Mouse (Mus musculus) right cerebral cortex, adult 2 months (tissue): Measurements from ENCODE around the gene Triap1.
"Not testable (repeated sequence)": the region's sequence is repeated elsewhere in the genome, so short reads cannot be mapped to it uniquely, and the experiment has no call there.

ENCODE experiments used
- DNase-seq, 2 experiments: peaks; one replicate each; pipeline ENCODE4 v3.0.0; 2021 to 2022; ENCODE audit warnings: low spot score in 2 of 2

Triap1 gene

DNA sequence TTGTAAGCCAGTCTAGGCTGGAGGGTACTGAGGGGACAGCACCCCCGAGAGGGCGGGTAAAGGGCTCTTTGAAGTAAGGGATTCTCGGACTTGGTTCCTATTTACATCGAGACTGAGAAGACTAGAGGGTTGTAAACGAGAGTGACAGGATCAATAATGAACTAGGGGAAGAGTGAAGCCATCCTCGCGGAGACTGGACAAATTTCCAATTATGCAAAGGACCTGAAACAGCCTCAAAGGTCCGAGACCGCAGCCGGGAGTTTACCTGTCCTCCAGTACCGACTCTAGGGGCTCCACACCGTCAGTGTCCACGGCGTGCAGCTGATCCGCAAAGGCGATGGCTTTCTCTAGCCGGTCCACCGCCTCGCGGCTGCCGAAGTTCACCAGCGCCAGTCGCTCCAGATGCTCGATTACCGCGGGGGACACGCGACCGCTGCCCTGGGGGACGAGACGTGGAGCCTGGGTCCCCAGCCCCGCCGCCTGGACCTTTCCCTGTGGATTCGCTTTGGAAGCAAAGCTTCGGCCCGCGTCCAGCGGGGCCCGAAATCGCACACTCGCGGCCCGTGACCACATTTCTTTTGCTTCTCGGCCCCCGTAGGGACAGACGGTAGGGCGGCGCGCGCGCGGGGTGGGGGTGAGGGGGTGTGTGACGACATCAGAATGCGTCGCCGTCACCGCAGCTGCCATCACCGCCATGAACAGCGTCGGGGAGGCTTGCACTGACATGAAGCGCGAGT lies at the start of gene Triap1, which contains the start of gene Gatc:
Triap1 (plus strand) TSS at position 649 of the 737 bp plus-strand sequence.
Gatc (minus strand) TSS at position 602 of the 737 bp plus-strand sequence.
- peak; percentile 88 to 91 for DNase-seq

DNA sequence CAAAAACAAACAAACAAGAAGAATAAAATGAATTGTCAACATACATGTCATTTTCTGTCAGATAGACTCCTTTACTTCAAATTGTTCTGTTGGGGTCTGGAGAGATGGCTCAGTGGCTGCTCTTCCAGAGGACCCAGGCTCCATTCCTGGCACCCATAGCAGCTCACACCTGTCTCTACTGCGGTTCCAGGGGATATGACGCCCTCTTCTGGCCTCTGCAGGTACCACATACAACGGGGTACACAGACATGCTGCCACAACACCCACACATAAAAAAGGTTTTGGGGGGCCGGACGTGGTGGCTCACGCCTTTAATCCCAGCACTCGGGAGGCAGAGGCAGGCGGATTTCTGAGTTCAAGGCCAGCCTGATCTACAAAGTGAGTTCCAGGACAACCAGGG lies 46.9 kb upstream of the Triap1 start:
- DNase-seq, result no peak

- no peak for DNase-seq
Measured at GRCm38 (mm10) chr5:115296347-115296746, 44.7 kb upstream of the Triap1 start.

- peak; percentile 55 to 61 for DNase-seq
Measured at GRCm38 (mm10) chr5:115300035-115300744, 40.8 kb upstream of the Triap1 start.

DNA sequence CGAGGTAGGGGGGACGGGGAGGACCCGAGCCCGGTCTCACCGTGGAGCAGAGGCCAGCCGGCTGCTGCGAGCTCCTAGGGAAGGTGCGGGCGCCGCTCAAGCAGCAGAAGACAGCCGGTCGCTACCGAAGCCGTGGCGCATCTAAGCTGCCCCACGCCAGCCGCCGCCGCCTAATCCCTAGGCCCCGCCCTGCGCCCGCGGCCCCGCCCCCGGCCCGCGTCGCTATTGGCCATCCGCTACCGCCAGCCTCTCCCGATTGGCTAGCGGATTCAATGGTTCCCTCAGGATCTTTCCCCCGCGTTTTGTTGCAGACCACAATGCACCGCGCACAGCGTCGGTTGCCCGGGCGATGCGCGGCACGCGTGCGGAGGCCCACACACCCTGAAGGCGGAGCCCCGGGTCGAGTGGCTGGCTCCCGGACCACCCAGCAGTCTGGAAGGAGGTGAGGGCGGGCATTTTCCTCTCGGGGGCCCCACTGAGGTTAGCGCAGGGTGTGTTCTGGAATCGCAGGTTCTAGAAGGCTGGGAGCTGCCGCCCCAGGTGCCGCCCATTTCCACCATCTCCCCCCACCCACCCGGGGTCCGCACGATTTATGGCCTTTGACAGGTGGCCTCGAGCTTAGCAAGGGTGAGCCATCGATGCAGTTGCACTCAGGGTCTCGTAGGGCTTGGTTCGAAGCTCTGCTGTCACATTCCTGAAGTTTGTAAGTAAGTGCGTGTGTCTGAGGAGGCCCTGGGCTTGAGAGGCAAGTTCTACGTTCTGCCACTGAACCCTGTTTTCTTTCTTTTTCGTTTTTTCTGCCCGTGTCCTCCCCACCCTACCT lies 40.0 kb upstream of the Triap1 start, which contains the start of gene Dynll1:
Dynll1 (minus strand) TSS at position 208 of the 823 bp plus-strand sequence.
- peak; percentile 100 for DNase-seq

DNA sequence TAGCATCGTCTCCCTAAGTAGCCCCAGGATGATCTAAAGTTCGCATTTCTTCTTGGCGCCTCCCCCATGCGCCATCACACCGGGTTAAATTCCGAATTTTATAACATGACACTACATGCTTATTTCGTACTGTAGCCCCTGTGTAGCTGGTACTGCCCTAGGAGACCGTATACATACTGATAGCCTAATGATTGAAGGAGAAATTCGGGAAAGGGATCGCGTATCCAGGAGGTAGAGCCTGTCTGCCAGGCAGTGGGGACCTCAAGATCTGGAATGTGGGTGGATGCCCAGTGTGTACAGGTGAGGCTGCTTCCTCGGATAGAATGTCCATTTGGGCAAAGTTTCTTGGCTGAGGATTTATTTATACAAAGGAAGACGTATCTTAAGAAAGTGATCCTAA lies 39.4 kb upstream of the Triap1 start:
- DNase-seq, result peak in 1 of 2 experiments; percentile 34

- DNase-seq, result not testable (repeated sequence)
Measured at GRCm38 (mm10) chr5:115302190-115302589, 38.8 kb upstream of the Triap1 start.

- no peak for DNase-seq
Measured at GRCm38 (mm10) chr5:115312354-115312753, 28.7 kb upstream of the Triap1 start.

GRCm38 (mm10) chr5:115312816-115313667 lies 28.0 kb upstream of the Triap1 start:
- no peak for DNase-seq

DNA sequence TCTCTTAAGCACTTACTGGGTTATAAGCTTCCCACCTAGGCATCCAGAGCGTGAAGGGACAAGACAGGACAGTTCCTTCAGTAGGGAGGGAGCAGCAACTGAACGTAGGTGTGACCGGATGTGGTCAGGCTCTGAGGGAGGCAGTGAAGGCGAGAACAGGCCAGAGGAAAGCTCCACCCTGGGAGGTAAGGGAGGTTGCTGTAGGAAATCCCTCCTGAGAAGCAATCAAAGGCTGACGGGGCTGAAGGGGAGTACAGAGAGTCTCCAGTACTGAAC lies 27.4 kb upstream of the Triap1 start:
- no peak for DNase-seq

DNA sequence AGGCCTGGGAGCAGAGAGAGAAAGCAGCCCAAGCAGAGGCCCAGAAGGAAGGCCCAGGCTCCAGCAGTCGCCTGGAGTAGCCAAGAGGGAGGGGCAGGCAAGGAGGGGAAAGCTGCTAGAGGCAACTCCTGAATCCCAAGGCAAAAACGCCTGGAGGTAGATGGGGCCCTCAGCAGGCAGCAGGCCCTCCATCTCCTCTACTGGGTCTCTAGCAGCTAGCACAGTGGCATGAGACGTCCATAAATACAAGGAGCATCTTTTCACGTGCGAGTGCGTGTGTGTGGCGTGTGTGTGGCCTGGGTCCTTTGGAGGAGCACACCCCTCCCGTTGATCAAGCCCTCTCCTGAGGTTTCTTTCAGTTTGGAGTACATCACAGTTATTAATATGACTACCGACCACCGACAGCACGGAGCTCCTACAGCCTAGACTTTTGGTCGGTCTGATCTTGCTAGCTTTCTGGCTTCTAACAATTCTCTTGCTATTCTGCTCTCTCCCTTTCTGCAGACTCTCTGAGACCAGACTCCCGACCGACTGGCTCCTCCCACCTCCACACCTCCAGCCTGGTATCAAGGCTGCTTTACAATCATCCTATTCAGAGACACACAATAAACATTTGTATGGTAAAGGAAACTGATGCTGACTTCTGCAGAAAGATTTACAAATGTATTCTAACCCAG lies 23.9 kb upstream of the Triap1 start:
- no peak for DNase-seq

DNA sequence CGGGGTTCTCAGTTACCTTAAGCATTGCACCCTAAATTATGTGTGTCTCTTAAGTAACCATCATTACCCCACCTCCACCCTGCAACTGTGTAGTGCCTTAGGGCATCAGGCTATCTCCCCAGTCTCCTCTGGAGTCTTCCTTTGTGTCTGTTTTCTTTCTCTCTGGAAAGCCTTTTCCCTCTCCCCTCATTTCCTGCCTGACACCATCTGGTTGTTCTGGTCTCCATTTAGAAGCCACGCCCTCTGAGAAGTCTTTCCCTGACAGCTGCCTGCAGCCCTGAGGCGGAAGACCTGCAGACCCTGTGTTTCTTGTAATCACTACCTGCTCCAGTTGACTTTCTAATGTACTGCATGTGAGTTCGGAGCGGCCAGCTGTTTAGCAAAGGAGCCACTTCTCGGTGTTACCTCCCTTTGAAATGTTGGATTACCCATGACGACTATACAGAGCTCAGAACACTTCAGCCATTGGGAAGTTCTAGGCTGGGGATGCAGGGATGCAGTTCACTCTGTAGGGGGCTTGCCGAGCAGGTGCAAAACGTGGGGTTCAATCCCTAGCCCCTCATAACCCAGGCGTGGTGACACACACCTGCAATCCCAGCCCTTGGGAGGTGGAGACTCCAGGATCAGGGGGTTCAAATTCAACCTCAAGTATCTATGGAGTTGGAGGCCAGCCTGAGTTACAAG lies 23.2 kb upstream of the Triap1 start:
- no peak for DNase-seq

DNA sequence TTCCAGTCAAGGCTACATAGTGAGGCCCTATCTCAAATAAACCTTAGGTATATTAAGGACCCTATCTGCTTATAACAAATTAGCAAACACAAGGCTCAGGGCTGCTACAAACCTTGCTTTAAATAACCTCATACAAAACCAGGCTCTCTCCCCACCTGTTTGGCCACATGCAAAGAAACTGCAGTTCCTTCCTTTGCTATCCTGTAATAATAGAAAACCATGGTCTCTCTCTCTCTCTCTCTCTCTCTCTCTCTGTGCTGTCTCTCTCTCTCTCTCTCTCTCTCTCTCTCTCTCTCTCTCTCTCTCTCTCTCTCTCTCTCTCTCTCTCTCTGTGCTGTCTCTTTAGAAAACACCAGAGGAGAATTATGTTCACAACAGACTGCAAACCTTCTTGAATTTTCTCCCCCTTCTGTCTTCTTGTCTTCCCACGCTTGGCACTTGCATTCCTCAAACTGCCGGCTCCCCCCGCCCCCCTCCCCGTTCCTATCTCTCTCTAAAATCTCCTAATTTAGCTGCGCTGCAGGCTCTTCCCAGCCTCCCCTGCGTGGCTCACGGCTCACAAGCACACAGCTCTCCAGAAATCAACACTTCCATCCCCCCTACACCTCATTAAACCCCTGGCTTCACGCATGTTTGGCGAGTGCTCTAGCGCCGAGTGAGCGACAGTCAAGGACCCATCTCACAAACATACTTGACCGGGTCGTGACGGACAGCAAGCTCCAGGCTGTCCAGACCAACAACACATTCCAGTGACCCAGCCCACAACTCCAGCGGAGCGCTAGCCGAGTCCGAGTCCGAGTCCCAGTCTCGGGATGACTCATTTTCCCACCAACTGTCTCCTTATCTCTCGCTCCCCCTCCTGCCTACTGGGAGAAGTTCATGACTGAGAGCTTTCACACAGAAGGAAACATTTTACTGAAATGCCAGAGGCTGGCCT lies 21.8 kb upstream of the Triap1 start:
- peak; percentile 85 to 88 for DNase-seq

- no peak for DNase-seq
Measured at GRCm38 (mm10) chr5:115326256-115326831, 14.7 kb upstream of the Triap1 start.

DNA sequence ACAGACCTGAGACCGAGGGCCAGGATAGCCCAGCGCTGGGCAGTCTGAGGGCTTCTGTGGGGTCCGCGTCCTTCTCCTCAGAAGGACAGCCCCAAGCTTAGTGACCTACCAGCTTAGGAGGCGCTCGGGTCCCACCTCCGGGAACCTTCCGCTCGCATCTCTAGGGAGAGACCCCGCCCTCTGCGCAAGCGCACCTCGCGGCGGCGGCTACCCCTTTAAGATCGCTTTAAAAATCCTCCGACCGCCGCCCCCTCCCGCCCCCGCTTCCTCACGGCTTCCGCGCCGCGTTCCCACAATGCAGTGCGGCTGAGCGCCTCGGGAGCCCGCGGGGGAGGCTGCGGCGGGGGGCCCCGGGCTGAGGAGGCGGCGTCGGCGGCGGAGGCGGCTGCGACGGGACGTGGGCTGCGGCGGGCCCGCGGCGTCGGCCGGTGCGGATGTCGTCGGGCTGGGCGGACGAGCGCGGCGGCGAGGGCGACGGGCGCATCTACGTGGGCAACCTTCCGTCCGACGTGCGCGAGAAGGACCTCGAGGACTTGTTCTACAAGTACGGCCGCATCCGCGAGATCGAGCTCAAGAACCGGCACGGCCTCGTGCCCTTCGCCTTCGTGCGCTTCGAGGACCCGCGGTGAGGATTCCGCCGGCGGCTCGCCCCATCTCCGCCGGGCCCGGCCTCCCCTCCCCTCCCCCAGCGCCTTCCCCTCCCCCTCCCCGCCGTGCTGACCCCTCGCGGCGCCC lies 14.0 kb upstream of the Triap1 start, which contains the start of gene Srsf9:
Srsf9 (plus strand) TSS at position 303 of the 735 bp plus-strand sequence.
- peak; percentile 93 to 96 for DNase-seq

DNA sequence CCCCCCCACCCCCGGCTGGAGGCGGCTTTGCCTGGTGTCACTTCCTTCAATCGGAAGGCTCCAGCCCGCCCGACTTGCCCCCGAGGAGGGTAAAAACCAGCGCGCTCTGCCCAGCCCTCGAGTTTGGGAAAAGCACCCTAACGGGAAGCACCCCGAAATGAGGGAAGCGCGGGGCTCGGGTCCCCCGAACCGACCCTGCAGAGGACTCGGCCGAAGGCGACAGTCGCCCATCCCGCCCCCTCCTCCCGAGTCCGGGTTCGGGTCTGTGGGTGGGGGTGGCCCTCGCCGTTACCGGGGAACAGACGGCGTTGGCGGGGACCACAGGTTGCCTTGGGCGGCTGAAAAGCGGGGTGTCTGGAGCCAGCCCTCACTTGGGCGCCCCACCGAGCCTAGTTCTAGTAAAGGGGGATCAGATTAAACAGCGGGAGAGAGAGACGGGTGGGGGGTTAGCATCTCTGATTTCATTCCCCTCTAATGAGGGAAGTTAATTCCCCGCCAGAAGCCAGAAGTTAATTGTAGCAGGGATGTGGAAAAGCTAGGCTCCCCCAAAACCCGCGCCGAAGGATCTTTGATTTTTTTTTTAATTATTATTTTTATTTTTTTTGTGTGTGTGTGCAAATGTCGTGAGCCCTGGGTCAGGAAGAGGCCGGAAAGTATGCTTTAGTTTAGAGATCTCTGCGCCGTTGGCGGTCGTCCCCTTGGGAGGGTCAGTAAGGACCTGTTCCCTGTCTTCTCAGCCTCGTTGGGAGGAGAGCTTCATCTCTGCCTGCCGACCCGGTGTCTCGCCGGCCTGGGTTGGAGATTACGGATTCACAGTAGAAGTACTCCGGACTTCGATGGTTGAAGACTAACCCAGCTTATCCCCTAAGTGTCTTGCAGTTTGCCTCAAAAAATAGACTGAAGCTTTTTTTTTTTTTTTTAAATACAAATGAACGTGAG lies 13.1 kb upstream of the Triap1 start:
- DNase-seq, result no peak

GRCm38 (mm10) chr5:115330955-115331354 lies 10.1 kb upstream of the Triap1 start:
- DNase-seq, result no peak
